Mouse (Mus musculus) thymus, adult 2 months (tissue): ENCODE results near the gene Gm3752.
"Not testable (repeated sequence)": the region's sequence is repeated elsewhere in the genome, so short reads cannot be mapped to it uniquely, and the experiment has no call there.

Source experiments
- CTCF ChIP-seq: fragments of 200-500 bp; IDR thresholded peaks from 2 replicates; pipeline ENCODE4 v1.5.1; 2012; ENCODE audit warnings: mild to moderate bottlenecking, control low read depth, low read length, moderate library complexity, borderline replicate concordance; ENCODE audit not compliant: control insufficient read depth, poor library complexity, insufficient read depth; ENCODE audit errors: extremely low read depth
- POLR2A ChIP-seq: fragments of 200-500 bp; IDR thresholded peaks from 2 replicates; pipeline ENCODE4 v1.6.1; 2012; ENCODE audit warnings: mild to moderate bottlenecking, low read length, control low read depth, moderate library complexity; ENCODE audit not compliant: control insufficient read depth, poor library complexity, insufficient read depth; ENCODE audit errors: extremely low read depth

DNA sequence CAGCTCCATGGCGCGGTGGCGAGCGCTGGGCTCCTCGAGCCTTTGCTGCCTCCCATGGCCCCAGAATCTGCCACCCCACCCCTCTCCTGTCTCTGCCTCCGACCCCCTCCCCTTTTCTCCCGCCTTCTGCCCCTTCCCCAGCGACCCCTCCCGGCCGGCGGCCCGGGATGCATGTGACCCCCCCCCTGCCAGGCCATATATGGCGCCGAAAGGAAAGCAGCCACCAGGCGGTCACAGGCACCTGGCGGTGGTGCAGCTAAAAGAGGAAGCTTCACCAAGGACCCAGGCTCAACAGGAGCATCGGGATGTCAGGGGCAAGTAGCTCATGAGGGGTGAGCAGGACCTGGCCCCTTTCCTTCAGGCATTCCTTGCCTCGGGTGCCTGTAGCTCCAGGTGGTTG lies 5.2 kb upstream of the Gm3752 start:
- TF ChIP-seq CTCF, POLR2A: not testable (repeated sequence)
